Mouse (Mus musculus) liver, postnatal 0 days (tissue): ENCODE results near the gene Sf3b5. TPM values are rescaled to one million over a fixed set of nuclear protein-coding genes. Genes with fewer than 3 reads are reported as not detected.

Experiments
- ATAC-seq: fragments of 200-750 bp; cut with Nextera tagmentation; 2 replicates; pipeline ENCODE4 v1.8.0; 2017; ENCODE audit warnings: mild to moderate bottlenecking, moderate library complexity
- DNase-seq: peaks from one replicate; pipeline ENCODE4 v3.0.0-alpha.2; 2016
- H3K27ac ChIP-seq: fragments of 300-500 bp; sonication (generic); 2 replicates; pipeline ENCODE4 v1.5.1; 2014; ENCODE audit warnings: antibody characterized with exemption, moderate library complexity, mild to moderate bottlenecking, low read depth
- H3K27me3 ChIP-seq: fragments of 300-500 bp; sonication (generic); 2 replicates; pipeline ENCODE4 v1.6.1; 2014; ENCODE audit warnings: low read length, control low read depth, mixed read lengths; ENCODE audit not compliant: insufficient read depth
- H3K36me3 ChIP-seq: fragments of 300-500 bp; sonication (generic); replicated peaks from 2 replicates; pipeline ENCODE4 v1.6.1; 2014; ENCODE audit warnings: mild to moderate bottlenecking, control low read depth, low read length, moderate library complexity, mixed read lengths; ENCODE audit not compliant: insufficient read depth
- H3K4me1 ChIP-seq: fragments of 300-500 bp; sonication (generic); 2 replicates; pipeline ENCODE4 v1.6.1; 2014; ENCODE audit warnings: antibody characterized with exemption, mild to moderate bottlenecking, control low read depth; ENCODE audit not compliant: insufficient read depth
- H3K4me2 ChIP-seq: fragments of 300-500 bp; sonication (generic); 2 replicates; pipeline ENCODE4 v1.6.1; 2014; ENCODE audit warnings: low read depth, mild to moderate bottlenecking, low read length, moderate library complexity, mixed read lengths
- H3K4me3 ChIP-seq: fragments of 300-500 bp; sonication (generic); 2 replicates; pipeline ENCODE4 v1.5.1; 2014; ENCODE audit warnings: low read depth, low read length
- H3K9ac ChIP-seq: fragments of 300-500 bp; sonication (generic); replicated peaks from 2 replicates; pipeline ENCODE4 v1.6.1; 2014; ENCODE audit warnings: mild to moderate bottlenecking, moderate library complexity
- H3K9me3 ChIP-seq: fragments of 300-500 bp; sonication (generic); 2 replicates; pipeline ENCODE4 v1.6.1; 2016; ENCODE audit warnings: mild to moderate bottlenecking, control low read depth, low read length, mixed read lengths
- CTCF ChIP-seq: sonication (generic); IDR thresholded peaks from 2 replicates; pipeline ENCODE4 v1.5.1; 2016; ENCODE audit warnings: antibody characterized with exemption, low read depth
- EP300 ChIP-seq: IDR thresholded peaks from 2 replicates; pipeline ENCODE4 v1.6.1; 2016; ENCODE audit warnings: antibody characterized with exemption, low read depth, mild to moderate bottlenecking
- WGBS: fragments of 180-500 bp; shearing (Covaris S2); extraction: QIAGEN DNeasy Blood & Tissue Kit; methylation state at CpG from one replicate; pipeline ENCODE4 v1.1.7; 2014; ENCODE audit not compliant: insufficient replicate concordance; 5-methylcytosine and 5-hydroxymethylcytosine counted together
- polyA plus RNA-seq: library from polyadenylated mRNA; unstranded; fragments of >200 nt; fragmentation: Nextera tagmentation; extraction: Ambion mirVana; gene quantifications from 2 replicates; pipeline ENCODE4 v1.2.1, GENCODE M21; 2015

The Sf3b5 gene
- polyA plus RNA-seq, 1 experiment from 2014 or later: 15.5 TPM

DNA sequence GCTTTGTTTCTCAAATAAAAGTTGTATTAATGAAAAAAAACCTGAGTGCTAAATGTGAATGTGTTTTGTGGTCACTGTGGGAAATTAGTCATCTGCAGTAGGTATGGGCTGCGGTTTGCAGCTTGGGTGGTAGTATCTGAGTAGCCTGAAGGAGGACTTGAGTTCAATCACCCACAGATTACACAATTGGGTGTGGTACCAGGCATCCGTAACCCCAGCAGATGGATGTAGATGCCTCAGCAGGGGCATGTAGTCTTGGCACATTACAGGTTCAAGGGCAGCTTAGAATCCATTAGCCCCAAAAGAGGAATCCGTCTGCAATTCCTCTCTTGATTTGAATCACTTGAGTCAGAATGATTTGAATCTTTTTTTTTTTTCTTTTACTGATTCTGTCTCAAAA lies 30.1 kb downstream of the Sf3b5 start:
- Histone ChIP-seq H3K4me1 (no peaks in the 10 kb centered on the region), H3K27ac (no peak overlapping the region), H3K4me2 (no peak overlapping the region), H3K9ac (no peak overlapping the region), H3K36me3 (no peaks in the 10 kb centered on the region), H3K4me3 (no peak overlapping the region), H3K27me3 (no peaks in the 10 kb centered on the region), H3K9me3 (no peaks in the 10 kb centered on the region)
- no peak for ATAC-seq
- no peak for DNase-seq
- TF ChIP-seq CTCF (no peak), EP300 (no peak)
- WGBS: 76% methylated on average over 3 of the region's 3 CpGs

- no peaks in the 10 kb centered on the region for H3K36me3 ChIP-seq
Observed at GRCm38 (mm10) chr10:13039637-13040174, 34.6 kb downstream of the Sf3b5 start.

GRCm38 (mm10) chr10:13044659-13045058 lies 39.5 kb downstream of the Sf3b5 start:
- no peaks in the 10 kb centered on the region for H3K36me3 ChIP-seq
- no peaks in the 10 kb centered on the region for H3K4me1 ChIP-seq
- DNase-seq (no peak), ATAC-seq (no peak)
- H3K9me3 ChIP-seq: no peaks in the 10 kb centered on the region
- H3K27me3 ChIP-seq: no peaks in the 10 kb centered on the region
- no peak overlapping the region for H3K4me3 ChIP-seq
- no peak for TF ChIP-seq EP300
- no peak for TF ChIP-seq CTCF
- H3K9ac ChIP-seq: no peak overlapping the region
- no peak overlapping the region for H3K4me2 ChIP-seq
- no peak overlapping the region for H3K27ac ChIP-seq
- WGBS: 82% methylated on average over 11 of the region's 11 CpGs

More at GRCm38 (mm10) chr10:13039637-13040174, 34.6 kb downstream of the Sf3b5 start:
- TF ChIP-seq CTCF: no peak
- TF ChIP-seq EP300: no peak
- ATAC-seq (no peak), DNase-seq (no peak)
- Histone ChIP-seq H3K27me3 (no peaks in the 10 kb centered on the region), H3K27ac (no peak overlapping the region), H3K9me3 (no peaks in the 10 kb centered on the region), H3K4me3 (no peak overlapping the region), H3K9ac (no peak overlapping the region), H3K4me1 (no peaks in the 10 kb centered on the region), H3K4me2 (no peak overlapping the region)
- WGBS: 64% methylated on average over 5 of the region's 5 CpGs

- DNase-seq: no peak
- Histone ChIP-seq H3K9me3 (no peaks in the 10 kb centered on the region), H3K4me1 (no peaks in the 10 kb centered on the region), H3K4me3 (no peak overlapping the region), H3K9ac (no peak overlapping the region), H3K4me2 (no peak overlapping the region), H3K27me3 (no peaks in the 10 kb centered on the region), H3K36me3 (no peaks in the 10 kb centered on the region), H3K27ac (no peak overlapping the region)
- 49% methylated on average over 4 of the region's 4 CpGs for WGBS
- TF ChIP-seq EP300 (no peak), CTCF (no peak)
- no peak for ATAC-seq
Observed at GRCm38 (mm10) chr10:13047816-13048215, 42.7 kb downstream of the Sf3b5 start.

GRCm38 (mm10) chr10:13056863-13057381 lies 51.8 kb downstream of the Sf3b5 start:
- H3K4me3 ChIP-seq: no peak overlapping the region
- H3K9me3 ChIP-seq: no peaks in the 10 kb centered on the region
- no peak for ATAC-seq
- WGBS: 72% methylated on average over 6 of the region's 6 CpGs
- DNase-seq: no peak
- H3K9ac ChIP-seq: no peak overlapping the region
- H3K27me3 ChIP-seq: peaks cover 12% of the 10 kb centered on the region; the same call in 1 of the 2 replicates
- H3K36me3 ChIP-seq: no peaks in the 10 kb centered on the region
- no peak overlapping the region for H3K4me2 ChIP-seq
- H3K4me1 ChIP-seq: peaks cover 3% of the 10 kb centered on the region; the same call in 1 of the 2 replicates
- no peak for TF ChIP-seq CTCF
- no peak for TF ChIP-seq EP300
- H3K27ac ChIP-seq: no peak overlapping the region

Other genes starting within 250 kb of the Sf3b5 start
- 8.0 and 9.7 TPM in 2 replicates for gene Utrn, start 136.0 kb upstream of the Sf3b5 start, polyA plus RNA-seq
- 10.3 and 11.9 TPM in 2 replicates for gene Stx11, start 41.0 kb upstream of the Sf3b5 start, polyA plus RNA-seq
- 11.3 and 12.6 TPM in 2 replicates for gene Plagl1, start 55.2 kb downstream of the Sf3b5 start, polyA plus RNA-seq
- gene Zc2hc1b, start 172.7 kb downstream of the Sf3b5 start, polyA plus RNA-seq: not detected in 2 replicates
- 22.9 and 23.6 TPM in 2 replicates for gene Ltv1, start 187.8 kb downstream of the Sf3b5 start, polyA plus RNA-seq